Mouse (Mus musculus): Measurements from ENCODE around the gene Gm38655.

The Gm38655 gene

GRCm38 (mm10) chr17:25123979-25124378 is 51.3 kb downstream of the Gm38655 start:
- no peak for TF ChIP-seq GATA4 (IDR thresholded peaks at IDR 0.05; ENCODE audit: insufficient replicate concordance, low read length)

Measured in liver, adult (tissue).